Mouse (Mus musculus): ENCODE results near the gene Fam84a. TPM values are rescaled to one million over a fixed set of nuclear protein-coding genes. Genes with fewer than 3 reads are reported as not detected.

The Fam84a gene
- total and polyA plus RNA-seq, 3 experiments: not detected

DNA sequence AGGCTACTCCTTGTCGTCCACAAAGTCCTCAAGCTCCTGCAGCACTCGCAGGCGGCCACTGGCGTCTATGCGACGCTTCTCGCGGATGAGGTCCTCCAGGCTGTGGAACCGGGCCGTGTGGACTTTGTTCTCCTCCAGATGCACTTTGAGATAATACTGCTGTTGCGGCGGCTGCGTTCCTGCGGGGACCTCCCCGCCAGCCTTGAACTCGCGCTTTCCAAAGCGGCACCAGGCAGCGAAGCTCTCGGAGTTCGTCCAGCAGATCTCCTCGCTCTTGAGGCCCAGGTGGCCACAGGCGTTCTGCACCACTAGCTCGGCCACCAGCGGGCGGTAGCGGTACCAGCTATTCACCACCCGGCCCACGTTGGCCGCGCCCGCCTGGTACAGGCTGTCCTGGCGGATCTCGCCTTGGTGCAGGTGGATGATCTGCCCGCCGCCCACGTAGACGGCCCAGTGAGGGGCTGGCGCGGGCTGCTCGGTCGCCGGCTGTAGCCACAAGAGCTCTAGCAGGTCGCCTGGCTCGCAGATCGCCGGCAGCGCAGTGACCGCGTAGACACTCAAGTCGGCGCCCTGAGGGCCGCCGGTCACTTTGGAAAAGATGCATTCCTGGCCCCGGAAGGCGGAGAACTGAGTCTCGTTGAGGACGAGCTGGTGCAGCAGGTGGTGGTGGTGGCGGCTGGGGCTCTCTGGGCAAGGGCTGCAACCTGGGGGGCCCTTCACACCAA, 1.8 kb downstream of the Fam84a start:
- Histone ChIP-seq H3K4me1 (ENCODE audit: control insufficient read depth in 1 of 2, insufficient read depth in 2 of 2) (no peaks in the 10 kb centered on the region), H3K36me3 (replicated peaks in 1 of 2; ENCODE audit: control insufficient read depth in 1 of 2, insufficient read depth in 1 of 2, low read length in 1 of 2) (no peaks in the 10 kb centered on the region), H3K4me3 (replicated peaks in 1 of 3; ENCODE audit: low read depth in 2 of 3, low read length in 2 of 3, poor library complexity in 1 of 3) (no peak overlapping the region), H3K79me2 (replicated peaks; ENCODE audit: control insufficient read depth, extremely low read depth, insufficient read depth, poor library complexity, severe bottlenecking) (no peaks in the 10 kb centered on the region), H3K9ac (ENCODE audit: insufficient read depth, low read depth) (no peak overlapping the region), H3K27ac (ENCODE audit: insufficient read depth, low read depth) (no peak overlapping the region), H3K4me2 (ENCODE audit: insufficient read depth, low read depth, poor library complexity, severe bottlenecking) (no peak overlapping the region), H3K9me3 (replicated peaks; ENCODE audit: low read length) (peaks cover 22% of the 10 kb centered on the region), H3K27me3 (replicated peaks) (no peaks in the 10 kb centered on the region)
- DNase-seq (ENCODE audit: extremely low read depth): no peak
- TF ChIP-seq CHD1 (IDR thresholded peaks at IDR 0.05; ENCODE audit: low read depth, low read length) (no peak), ZC3H11A (IDR thresholded peaks at IDR 0.05; ENCODE audit: low read depth, low read length) (no peak), ZNF384 (IDR thresholded peaks at IDR 0.05; ENCODE audit: low read depth, low read length) (no peak), IRF4 (IDR thresholded peaks at IDR 0.05; ENCODE audit: low read depth, low read length) (no peak), EP300 (IDR thresholded peaks at IDR 0.05; ENCODE audit: low read length) (no peak), E2F4 (IDR thresholded peaks at IDR 0.05; ENCODE audit: insufficient replicate concordance, low read depth, low read length) (no peak), NELFE (IDR thresholded peaks at IDR 0.05; ENCODE audit: low read depth, low read length) (no peak), USF2 (conservative IDR thresholded peaks at IDR 0.05; ENCODE audit: low read depth, low read length) (no peak), MAFK (IDR thresholded peaks at IDR 0.05; ENCODE audit: insufficient replicate concordance, low read length) (no peak)
- dilution Hi-C loops (cut with MboI; ENCODE audit: extremely low pct_ligation_motif_present, extremely low pct_unique_long_range_greater_than_20kb, low sequenced_read_pairs) (no loop called here), in situ Hi-C loops (cut with MboI; ENCODE audit: low pct_ligation_motif_present, low pct_unique_long_range_greater_than_20kb, low sequenced_read_pairs) (no loop called here)

GRCm38 (mm10) chr12:14149022-14149842, 2.6 kb downstream of the Fam84a start:
- H3K79me2 ChIP-seq (replicated peaks; ENCODE audit: control insufficient read depth, extremely low read depth, insufficient read depth, poor library complexity, severe bottlenecking): no peaks in the 10 kb centered on the region
- DNase-seq (ENCODE audit: extremely low read depth): no peak
- dilution Hi-C loops (cut with MboI; ENCODE audit: extremely low pct_ligation_motif_present, extremely low pct_unique_long_range_greater_than_20kb, low sequenced_read_pairs): no loop called here
- H3K4me3 ChIP-seq (replicated peaks in 1 of 3; ENCODE audit: low read depth in 2 of 3, low read length in 2 of 3, poor library complexity in 1 of 3): no peak overlapping the region
- H3K4me1 ChIP-seq (ENCODE audit: control insufficient read depth in 1 of 2, insufficient read depth in 2 of 2): no peaks in the 10 kb centered on the region
- no peak overlapping the region for H3K27ac ChIP-seq (ENCODE audit: insufficient read depth, low read depth)
- H3K4me2 ChIP-seq (ENCODE audit: insufficient read depth, low read depth, poor library complexity, severe bottlenecking): no peak overlapping the region
- H3K27me3 ChIP-seq (replicated peaks): no peaks in the 10 kb centered on the region
- peaks cover 22% of the 10 kb centered on the region for H3K9me3 ChIP-seq (replicated peaks; ENCODE audit: low read length)
- no peak for TF ChIP-seq ETS1 (conservative IDR thresholded peaks at IDR 0.05; ENCODE audit: low read depth, low read length)
- TF ChIP-seq MYC (IDR thresholded peaks at IDR 0.05; ENCODE audit: low read depth, low read length): no peak
- no peak for TF ChIP-seq JUN (IDR thresholded peaks at IDR 0.05; ENCODE audit: insufficient read depth, low read depth, low read length)
- TF ChIP-seq ZMIZ1 (IDR thresholded peaks at IDR 0.05; ENCODE audit: low read depth, low read length): no peak
- TF ChIP-seq NELFE (IDR thresholded peaks at IDR 0.05; ENCODE audit: low read depth, low read length): no peak
- TF ChIP-seq RCOR1 (conservative IDR thresholded peaks at IDR 0.05; ENCODE audit: low read depth, low read length): no peak
- no peak for TF ChIP-seq ZC3H11A (IDR thresholded peaks at IDR 0.05; ENCODE audit: low read depth, low read length)
- TF ChIP-seq ZNF384 (IDR thresholded peaks at IDR 0.05; ENCODE audit: low read depth, low read length): no peak
- no peak for TF ChIP-seq EP300 (IDR thresholded peaks at IDR 0.05; ENCODE audit: low read length)
- TF ChIP-seq CHD2 (IDR thresholded peaks at IDR 0.05; ENCODE audit: low read length): no peak
- no peak for TF ChIP-seq USF1 (IDR thresholded peaks at IDR 0.05; ENCODE audit: low read depth, low read length)
- TF ChIP-seq BHLHE40 (IDR thresholded peaks at IDR 0.05; ENCODE audit: low read depth, low read length): no peak
- no peak for TF ChIP-seq MEF2A (IDR thresholded peaks at IDR 0.05; ENCODE audit: borderline replicate concordance, low read depth, low read length)
- in situ Hi-C loops (cut with MboI; ENCODE audit: low pct_ligation_motif_present, low pct_unique_long_range_greater_than_20kb, low sequenced_read_pairs): no loop called here
- H3K9ac ChIP-seq (ENCODE audit: insufficient read depth, low read depth): no peak overlapping the region
- H3K36me3 ChIP-seq (replicated peaks in 1 of 2; ENCODE audit: control insufficient read depth in 1 of 2, insufficient read depth in 1 of 2, low read length in 1 of 2): no peaks in the 10 kb centered on the region
